Mouse (Mus musculus) cortical plate, adult 2 months (tissue): ENCODE measurements around the gene Prkar2a.

Experiments used
- CTCF ChIP-seq: fragments of 200-500 bp; IDR thresholded peaks from 2 replicates; pipeline ENCODE4 v1.5.1; 2011; ENCODE audit warnings: mild to moderate bottlenecking, control low read depth, low read length; ENCODE audit not compliant: insufficient read depth; ENCODE audit errors: extremely low read depth
- POLR2A ChIP-seq: fragments of 200-500 bp; IDR thresholded peaks from 2 replicates; pipeline ENCODE4 v1.6.1; 2011; ENCODE audit warnings: mild to moderate bottlenecking, low read length, control low read depth; ENCODE audit not compliant: insufficient read depth; ENCODE audit errors: extremely low read depth

- TF ChIP-seq POLR2A (no peak), CTCF (no peak)
Measured at GRCm38 (mm10) chr9:108786494-108786893, 97.4 kb downstream of the Prkar2a start.
